Mouse (Mus musculus): ENCODE measurements around the gene Smim13.
"Not testable (repeated sequence)": the region's sequence is repeated elsewhere in the genome, so short reads cannot be mapped to it uniquely, and the experiment has no call there.

Smim13 gene

DNA sequence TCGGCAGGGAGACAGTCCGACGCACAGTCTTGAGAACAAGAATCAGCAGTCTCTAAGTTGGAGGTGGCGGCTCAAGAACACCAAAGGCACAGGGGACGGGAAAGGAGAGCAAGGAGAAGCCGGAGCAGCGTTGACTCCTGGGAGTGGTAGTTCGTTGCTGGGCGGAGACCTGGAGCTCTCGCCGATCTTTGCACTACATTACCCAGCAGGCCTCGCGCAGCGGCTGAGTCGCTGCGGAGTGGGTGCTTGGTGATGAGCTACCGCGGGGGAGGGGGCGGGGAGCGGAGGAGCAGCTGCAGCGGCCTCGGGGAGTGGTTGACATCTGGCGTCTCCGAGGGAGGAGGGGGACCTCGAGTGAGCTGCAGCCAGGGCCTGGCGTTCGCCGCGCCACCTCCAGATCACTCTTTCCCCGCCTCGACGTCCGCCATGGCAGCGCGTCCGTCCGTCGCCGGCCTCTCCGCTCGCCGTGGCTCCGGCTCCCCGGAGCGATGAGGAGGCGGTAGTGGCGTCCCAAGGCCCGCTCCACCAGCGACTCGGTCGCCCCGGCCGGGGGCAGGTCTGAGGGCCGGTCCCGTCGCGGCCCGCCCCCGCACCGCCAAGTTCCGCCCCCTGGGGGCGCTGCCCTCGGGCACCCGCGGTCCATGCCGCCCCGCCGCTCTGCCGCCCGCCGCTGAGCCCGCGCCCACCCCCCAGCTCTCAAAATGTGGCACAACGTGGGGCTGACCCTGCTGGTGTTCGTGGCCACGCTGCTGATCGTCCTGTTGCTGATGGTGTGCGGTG lies at the start of gene Smim13:
Gene Smim13, plus strand, starts transcription at position 307 of the 780 bp plus-strand sequence.
- ChIA-PET POLR2A (interaction anchor here (0.6 to 2.0 kb wide), 36 partner anchors 10 to 857 kb away, joined by 3 to 15 read pairs (median 3); partner anchors contain the start of genes Tmem170b (in 3 of the 4), Mak (in 2 of the 4), Elovl2 (in 1 of the 4) and Gcnt2 (in 1 of the 4)), CTCF (interaction anchor here (0.6 to 3.2 kb wide), 26 partner anchors 10 to 1719 kb away, joined by 3 to 14 read pairs (median 4); partner anchors contain the start of gene Tmem170b (in 1 of the 4))

DNA sequence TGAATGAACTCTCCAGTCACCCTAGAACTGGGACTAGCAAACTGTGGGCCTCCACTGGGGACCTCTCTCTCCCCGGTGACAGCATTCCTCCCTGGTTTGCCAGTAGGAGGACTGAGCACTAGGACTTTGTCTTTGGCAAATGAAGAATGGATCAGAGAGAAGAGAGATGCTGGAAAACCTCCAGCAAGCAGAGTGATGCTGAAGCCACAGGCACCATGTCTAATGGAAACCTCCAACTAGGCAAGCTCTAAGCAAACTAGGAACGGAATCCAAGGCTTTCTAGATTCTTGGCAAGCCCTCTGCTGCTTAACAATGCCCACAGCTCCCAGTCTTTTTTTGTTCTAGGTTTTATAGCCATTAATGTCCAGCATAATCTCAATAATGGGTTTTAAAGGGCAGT lies 48.8 kb upstream of the Smim13 start:
- CTCF ChIA-PET: no interaction called here
- POLR2A ChIA-PET: no interaction called here

DNA sequence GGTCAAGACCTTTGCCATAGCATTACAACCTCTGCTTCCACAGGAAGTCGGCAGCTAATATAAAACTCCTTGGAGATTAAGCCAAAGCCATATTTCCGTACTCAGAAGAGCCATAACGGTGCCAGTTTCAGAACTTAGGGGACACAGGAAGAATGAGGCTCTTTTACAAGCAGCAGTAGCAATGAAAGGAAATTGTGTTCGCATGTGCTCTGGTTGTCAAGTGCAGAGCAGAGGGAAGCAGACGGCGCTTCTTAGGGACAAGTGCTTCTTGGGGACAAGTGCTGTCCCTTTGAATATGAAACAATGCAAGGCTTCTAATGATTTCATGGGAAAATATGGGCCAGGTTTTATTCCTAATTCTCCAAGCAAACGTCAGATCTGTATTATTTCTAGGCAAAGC lies 46.4 kb upstream of the Smim13 start:
- CTCF ChIA-PET: interaction anchor here in 1 of 4 experiments (1.6 kb wide), 1 partner anchor 68 kb away, joined by 3 read pairs; no protein-coding TSS in a partner anchor
- POLR2A ChIA-PET: interaction anchor here in 2 of 4 experiments (0.5 to 1.3 kb wide), 4 partner anchors 10 to 377 kb away, joined by 3 to 4 read pairs (median 3); partner anchors contain the start of genes Elovl2 (in 1 of the 2) and Mak (in 1 of the 2)

DNA sequence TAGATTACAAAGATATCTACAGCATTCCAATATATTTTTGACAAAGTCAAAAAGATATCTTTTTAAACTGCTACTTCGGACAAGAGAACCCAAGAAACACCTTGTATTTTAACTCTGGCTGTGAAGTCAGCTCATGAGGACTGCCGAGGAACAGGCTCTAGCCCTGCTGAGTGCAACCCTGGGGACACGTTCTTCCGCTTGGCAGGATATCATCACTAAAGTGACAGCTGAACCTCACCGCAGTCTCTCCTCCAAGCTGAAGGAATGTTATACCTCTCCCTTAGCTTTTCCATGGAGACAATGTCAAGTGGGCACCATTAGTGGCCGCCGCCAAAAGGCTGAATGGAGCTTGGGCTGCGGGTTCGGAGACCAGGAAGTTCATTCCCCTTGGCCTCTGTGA lies 46.0 kb upstream of the Smim13 start:
- CTCF ChIA-PET: interaction anchor here in 1 of 4 experiments (1.6 kb wide), 1 partner anchor 68 kb away, joined by 3 read pairs; no protein-coding TSS in a partner anchor
- POLR2A ChIA-PET: interaction anchor here in 2 of 4 experiments (0.5 to 1.3 kb wide), 5 partner anchors 10 to 377 kb away, joined by 3 to 4 read pairs (median 3); partner anchors contain the start of genes Elovl2 (in 1 of the 2), Mak (in 1 of the 2) and Smim13 (in 1 of the 2)

DNA sequence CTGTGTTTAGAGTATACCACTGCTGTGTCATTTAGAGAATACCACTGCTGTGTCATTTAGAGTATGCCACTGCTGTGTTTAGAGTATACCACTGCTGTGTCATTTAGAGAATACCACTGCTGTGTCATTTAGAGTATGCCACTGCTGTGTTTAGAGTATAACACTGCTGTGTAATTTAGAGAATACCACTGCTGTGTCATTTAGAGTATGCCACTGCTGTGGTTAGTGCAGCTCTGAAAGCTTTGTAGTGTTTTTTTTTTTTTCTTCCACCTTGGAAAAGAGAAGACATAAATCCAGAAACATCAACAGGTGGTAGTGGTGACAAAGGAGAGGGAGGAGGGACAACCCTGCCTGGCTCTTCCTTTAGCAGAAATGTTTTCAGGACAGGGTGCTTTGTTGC lies 44.1 kb upstream of the Smim13 start:
- CTCF ChIA-PET, POLR2A ChIA-PET: not testable (repeated sequence)

DNA sequence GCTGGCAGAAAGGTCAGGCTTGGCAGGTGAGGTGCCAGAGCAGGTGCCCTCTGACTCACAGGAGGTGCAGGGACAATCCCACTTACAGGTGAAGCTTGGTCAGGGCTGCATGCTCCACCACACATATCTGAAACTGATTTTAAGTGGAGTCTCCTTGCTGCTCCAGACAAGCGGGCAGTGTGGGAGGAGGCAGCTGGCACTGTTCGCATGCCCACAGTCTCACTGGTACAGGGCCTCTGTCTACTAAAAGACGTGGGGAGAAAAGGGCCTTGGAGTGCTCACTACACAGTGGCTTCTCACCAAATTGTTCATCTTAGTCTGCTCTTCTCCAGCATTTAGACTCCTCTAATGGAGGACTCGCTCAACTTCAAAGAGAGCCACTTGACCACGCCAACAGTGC lies 43.4 kb upstream of the Smim13 start:
- POLR2A ChIA-PET: interaction anchor here in 1 of 4 experiments (1.8 kb wide), 1 partner anchor 10 kb away, joined by 4 read pairs; no protein-coding TSS in a partner anchor
- CTCF ChIA-PET: interaction anchor here in 1 of 4 experiments (0.7 kb wide), 1 partner anchor 363 kb away, joined by 3 read pairs; no protein-coding TSS in a partner anchor

DNA sequence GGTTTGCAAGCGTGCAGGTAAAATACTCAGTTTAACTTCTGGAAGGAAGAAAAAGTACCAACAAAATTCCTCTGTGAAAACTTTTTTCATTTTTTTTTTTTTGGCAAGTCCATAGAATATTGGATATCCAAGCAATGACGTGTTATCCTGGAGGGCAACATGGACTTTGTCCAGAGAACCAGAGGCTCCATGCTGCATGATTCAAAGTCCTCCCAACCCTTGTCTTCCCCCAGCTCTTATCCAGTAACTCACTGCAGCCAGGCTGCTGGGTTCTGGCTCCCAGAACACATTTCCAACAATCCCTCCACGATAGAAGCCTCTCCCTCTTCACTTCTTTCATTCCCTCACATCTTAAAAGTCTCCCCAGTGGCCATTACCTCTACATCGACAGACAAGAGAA lies 38.4 kb upstream of the Smim13 start:
- ChIA-PET POLR2A (no interaction called here), CTCF (no interaction called here)

DNA sequence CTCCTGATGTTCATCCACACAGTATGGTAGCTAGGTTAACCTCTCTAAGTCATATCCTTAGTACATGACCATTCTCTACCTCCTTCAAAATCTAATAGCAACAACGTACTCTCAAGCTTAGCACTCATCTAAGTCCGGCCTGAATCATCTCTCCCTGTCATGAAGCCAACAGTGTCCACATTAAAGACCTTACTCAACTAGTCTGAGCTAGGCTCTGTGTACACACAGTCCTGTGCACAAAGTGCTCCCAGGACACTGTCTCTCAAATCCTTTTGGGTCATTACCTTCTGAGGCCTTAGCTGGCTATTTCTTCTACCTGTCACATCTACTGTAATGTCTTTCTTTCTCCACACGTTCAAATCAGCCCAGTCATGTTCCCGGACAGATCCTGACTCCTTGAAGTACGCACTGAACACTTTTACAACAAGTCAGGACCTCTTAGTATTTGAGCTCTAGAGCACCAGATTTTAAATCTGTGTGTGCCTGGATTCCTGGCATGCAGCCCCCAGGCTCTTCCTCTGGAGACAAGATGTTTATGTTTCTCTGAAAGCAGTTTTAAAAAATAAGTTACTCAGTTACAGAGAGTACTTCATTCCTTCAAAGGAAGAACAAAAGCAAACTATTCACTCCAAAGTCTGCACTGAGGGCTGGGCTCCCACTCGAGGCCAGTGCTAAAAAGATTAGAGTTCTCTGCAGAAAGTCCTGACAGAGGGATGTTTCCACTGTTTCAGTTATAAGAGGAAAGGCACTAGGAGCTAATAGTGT lies 36.9 kb upstream of the Smim13 start:
- CTCF ChIA-PET: interaction anchor here in 2 of 4 experiments (0.5 to 0.9 kb wide), 2 partner anchors 8 to 369 kb away, joined by 3 to 7 read pairs; no protein-coding TSS in a partner anchor
- POLR2A ChIA-PET: interaction anchor here in 3 of 4 experiments (0.6 to 2.0 kb wide), 4 partner anchors 9 to 67 kb away, joined by 3 to 4 read pairs (median 4); no protein-coding TSS in a partner anchor

DNA sequence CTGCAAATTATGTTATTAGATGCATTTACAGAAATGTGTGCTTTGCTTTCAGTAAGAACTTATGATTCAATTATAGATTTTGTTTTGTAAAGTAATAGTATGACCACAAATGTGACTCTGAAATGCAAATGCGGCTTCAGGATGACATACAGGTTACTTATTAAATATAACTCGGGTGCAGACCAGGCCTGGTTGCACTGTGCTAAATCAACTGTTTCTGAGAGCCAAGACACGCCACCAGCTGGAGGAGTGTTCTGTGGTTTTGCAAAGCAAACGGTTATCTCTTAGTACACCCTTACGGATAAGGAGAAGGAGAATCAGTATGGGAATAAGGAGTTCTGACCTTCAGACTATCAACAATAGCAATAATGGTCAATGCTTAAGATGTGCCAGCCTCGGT lies 34.0 kb upstream of the Smim13 start:
- ChIA-PET POLR2A (no interaction called here), CTCF (no interaction called here)

DNA sequence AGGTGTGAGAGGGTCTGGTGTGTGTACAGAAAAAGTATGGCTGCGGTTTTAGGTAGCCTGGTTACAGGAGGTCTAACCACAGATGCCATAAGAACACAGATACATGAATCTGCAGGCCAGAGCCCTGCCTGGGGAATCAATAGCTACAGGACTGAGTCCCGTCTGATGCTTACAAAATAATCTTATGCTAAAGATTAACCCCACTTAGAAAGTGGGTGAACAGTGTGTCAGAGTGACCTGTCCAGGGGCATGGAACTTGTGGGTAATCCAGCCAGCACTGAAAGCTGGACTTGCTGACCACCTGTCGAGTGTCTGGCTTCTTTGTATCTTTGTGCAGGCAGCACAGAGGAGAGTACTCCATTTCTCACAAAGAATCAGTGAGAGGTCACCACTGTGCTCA lies 33.4 kb upstream of the Smim13 start:
- CTCF ChIA-PET: no interaction called here
- POLR2A ChIA-PET: interaction anchor here in 1 of 4 experiments (1.1 kb wide), 1 partner anchor 31 kb away, joined by 4 read pairs; no protein-coding TSS in a partner anchor

DNA sequence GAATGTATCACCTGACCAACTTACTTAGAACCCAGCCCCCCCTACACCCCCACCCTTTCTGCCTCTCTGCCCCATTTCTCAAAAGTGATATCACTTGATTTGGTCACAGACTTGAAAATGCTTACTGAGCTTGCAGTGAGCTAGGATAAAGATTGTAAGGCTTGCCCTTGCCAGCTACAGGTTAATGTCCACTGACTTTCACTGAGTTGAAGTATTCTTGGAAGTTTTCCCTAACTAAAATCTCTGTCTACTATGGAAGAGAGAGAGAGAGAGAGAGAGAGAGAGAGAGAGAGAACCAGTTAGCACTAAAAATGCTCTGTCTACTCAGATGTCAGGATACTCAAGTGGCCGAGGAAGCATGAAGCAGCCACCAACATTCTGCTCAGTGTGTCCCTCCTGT lies 30.6 kb upstream of the Smim13 start:
- ChIA-PET POLR2A (interaction anchor here in 3 of 4 experiments (0.6 to 2.1 kb wide), 9 partner anchors 14 to 503 kb away, joined by 3 to 9 read pairs (median 3); no protein-coding TSS in a partner anchor), CTCF (interaction anchor here in 3 of 4 experiments (0.6 to 3.4 kb wide), 5 partner anchors 73 to 496 kb away, joined by 3 to 24 read pairs (median 3); no protein-coding TSS in a partner anchor)

DNA sequence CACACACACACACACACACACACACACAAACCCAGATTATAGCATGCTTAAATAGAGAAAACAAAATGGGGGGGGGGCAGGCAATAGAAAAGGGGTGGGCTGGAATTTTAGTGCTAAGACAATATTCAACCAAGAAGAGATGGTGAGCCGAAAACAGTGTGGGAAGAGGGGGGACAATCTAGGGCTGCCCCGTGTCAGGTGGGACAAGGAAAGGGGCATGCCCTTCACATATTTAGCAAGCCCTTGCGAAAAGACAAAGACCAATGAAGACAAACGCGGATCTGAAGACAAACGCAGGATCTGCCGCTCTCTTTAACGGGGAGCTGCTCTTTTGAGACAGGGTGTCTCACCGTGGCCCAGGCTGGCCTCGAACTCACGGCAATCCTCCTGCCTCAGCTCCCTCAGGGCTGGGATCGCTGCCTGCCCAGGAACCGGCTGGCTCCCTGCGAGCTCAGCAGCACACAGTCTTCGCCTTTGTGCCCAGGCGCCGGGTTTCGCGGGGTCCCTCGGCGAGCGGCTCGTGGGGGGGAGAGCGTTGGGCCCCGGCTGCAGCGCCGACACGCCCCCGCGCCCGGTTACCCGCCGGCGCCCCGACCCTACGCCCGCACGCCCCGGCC lies 29.8 kb upstream of the Smim13 start:
- POLR2A ChIA-PET: interaction anchor here (0.7 to 2.2 kb wide), 13 partner anchors 13 to 365 kb away, joined by 3 to 9 read pairs (median 3); partner anchors contain the start of gene Smim13 (in 1 of the 4)

DNA sequence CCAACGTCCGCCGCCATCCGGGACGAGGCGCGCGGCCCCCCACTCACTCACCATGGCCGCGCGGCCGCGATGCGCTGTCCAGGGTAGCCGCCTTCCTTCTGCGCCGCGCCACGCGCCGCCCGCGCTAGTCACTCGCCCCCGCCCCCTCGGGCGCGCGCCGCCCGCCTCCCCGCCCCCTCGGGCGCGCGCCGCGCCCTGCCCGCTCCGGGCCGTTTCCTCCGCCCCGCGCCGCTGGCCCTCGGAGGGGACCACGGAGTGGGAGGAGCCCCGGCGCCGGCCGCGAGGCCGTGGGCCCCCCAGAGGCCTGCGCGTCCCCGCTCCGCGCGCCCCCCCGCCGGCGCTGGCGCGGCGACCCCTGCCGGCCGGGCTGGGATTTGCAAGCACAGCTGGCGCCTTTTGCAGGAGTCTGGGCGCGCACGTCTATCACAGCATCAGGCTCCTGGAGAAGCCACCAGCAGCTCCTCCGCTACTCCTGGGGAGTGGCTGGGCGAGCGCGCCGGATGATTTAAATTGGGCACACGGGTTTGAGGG lies 29.3 kb upstream of the Smim13 start, which contains the start of gene Elovl2:
Gene Elovl2, minus strand, starts transcription at position 102 of the 531 bp plus-strand sequence.
- ChIA-PET POLR2A (interaction anchor here in 3 of 4 experiments (0.6 to 2.2 kb wide), 10 partner anchors 12 to 366 kb away, joined by 3 to 9 read pairs (median 3); partner anchors contain the start of gene Smim13 (in 1 of the 3)), CTCF (interaction anchor here (0.6 to 3.4 kb wide), 21 partner anchors 8 to 377 kb away, joined by 3 to 24 read pairs (median 4); partner anchors contain the start of genes Mak (in 2 of the 4) and Smim13 (in 1 of the 4))

More for the DNA sequence above, 29.8 kb upstream of the Smim13 start:
- CTCF ChIA-PET: interaction anchor here (0.6 to 3.4 kb wide), 11 partner anchors 11 to 365 kb away, joined by 3 to 24 read pairs (median 3); partner anchors contain the start of gene Mak (in 1 of the 4)

DNA sequence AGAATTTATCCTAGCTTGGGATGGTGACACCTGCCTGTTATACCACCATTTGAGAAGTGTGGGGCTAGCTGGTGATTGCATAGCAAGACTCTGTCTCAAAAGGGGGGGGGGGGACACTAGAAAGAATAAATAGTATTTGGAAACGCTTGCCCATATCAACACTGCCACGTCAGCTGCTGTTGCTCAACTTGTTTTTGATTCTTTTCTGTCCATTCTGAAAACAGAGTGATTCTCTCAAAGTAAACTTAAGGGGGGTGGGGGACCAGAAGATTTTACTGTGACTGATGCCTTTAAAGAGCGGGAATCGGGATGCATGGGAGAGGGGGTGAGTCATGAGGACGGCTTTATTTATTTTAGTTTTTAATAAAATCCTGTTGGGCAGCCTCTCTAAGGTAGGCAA lies 23.1 kb upstream of the Smim13 start:
- POLR2A ChIA-PET: interaction anchor here in 1 of 4 experiments (0.6 kb wide), 1 partner anchor 324 kb away, joined by 4 read pairs; no protein-coding TSS in a partner anchor
- CTCF ChIA-PET: interaction anchor here in 1 of 4 experiments (0.6 to 0.9 kb wide), 2 partner anchors 79 to 142 kb away, joined by 3 read pairs; no protein-coding TSS in a partner anchor

DNA sequence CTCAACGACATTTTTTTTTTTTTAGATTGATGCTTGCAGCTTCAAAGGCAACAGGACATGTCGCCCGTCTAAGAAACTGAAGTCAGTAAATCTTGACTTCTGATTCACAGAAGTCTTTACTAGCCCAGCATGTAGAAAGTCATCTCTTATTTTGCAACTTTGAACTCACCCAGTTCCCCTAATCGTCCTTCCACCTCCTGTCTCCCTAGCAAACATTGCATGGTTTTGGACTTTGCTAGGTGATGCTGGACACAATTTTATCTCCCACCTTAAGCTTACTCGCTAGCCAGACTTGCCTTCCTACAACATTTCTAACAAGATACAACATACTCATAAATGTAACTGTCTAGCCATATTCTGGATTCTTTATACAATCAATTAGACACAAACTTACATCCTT lies 21.6 kb upstream of the Smim13 start:
- ChIA-PET POLR2A (interaction anchor here in 2 of 4 experiments (0.5 to 0.9 kb wide), 2 partner anchors 21 to 82 kb away, joined by 3 read pairs; partner anchors contain the start of gene Smim13 (in 1 of the 2)), CTCF (interaction anchor here (0.6 to 1.4 kb wide), 5 partner anchors 75 to 385 kb away, joined by 3 to 4 read pairs (median 3); no protein-coding TSS in a partner anchor)

DNA sequence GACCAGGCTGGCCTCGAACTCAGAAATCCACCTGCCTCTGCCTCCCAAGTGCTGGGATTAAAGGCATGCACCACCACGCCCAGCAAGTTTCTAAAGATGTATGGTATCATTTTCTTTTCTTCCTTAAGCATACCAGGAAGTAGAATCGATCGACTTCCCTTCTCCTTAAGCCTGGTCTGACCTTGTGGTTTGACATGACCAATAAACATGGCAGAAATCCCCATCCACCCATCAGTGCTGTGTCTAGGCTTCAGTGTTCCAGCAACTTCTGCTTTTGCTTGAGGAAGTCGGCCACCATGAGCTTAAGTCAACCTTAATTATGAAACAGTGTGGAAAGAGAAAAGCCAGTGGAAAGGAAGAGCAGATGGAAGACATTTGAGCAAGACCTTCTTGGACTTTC lies 19.4 kb upstream of the Smim13 start:
- CTCF ChIA-PET: interaction anchor here in 1 of 4 experiments (0.5 kb wide), 1 partner anchor 234 kb away, joined by 3 read pairs; no protein-coding TSS in a partner anchor
- POLR2A ChIA-PET: interaction anchor here in 1 of 4 experiments (0.6 kb wide), 1 partner anchor 569 kb away, joined by 3 read pairs; no protein-coding TSS in a partner anchor

DNA sequence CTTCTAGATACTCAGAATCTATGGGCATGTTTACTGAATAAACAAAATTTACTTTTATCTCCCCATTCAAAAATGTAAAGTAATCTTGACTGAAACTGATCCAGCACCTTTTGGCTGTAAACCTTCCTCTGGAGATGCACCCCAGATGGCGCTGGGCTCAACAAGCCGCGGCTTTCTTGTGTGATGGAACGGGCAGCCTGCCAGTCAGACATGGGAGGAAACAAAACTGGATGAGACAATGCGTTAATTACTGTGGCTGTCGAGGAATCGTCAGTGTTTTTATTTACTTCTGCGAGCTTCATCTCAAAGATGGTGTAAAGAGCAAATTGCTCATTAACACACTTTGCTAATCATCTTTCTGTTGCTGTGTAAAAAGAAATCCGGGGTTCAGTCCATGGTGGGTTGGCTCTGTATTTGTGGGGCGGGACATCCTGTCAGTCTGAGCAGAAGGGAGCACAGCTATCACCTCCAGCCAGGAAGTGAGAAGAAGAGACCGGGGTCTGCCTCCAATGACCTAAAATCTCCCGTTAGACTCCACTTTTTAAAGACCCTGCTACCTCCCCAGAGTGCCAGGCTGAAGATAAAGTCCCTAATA lies 18.2 kb upstream of the Smim13 start:
- CTCF ChIA-PET: interaction anchor here in 1 of 4 experiments (1.2 kb wide), 1 partner anchor 403 kb away, joined by 3 read pairs; no protein-coding TSS in a partner anchor
- POLR2A ChIA-PET: interaction anchor here in 1 of 4 experiments (0.6 to 2.0 kb wide), 4 partner anchors 11 to 99 kb away, joined by 3 to 5 read pairs (median 4); partner anchors contain the start of genes Elovl2 and Smim13
